Mouse (Mus musculus) embryonic fibroblast, embryonic 13.5 days (primary cell): ENCODE measurements at regions not wholly inside any gene's neighbourhood (a gene's known extent, or its start where the extent isn't known, plus 50 kb on each side); places are given as distances from the start of the nearest gene placed in this dataset.

ENCODE experiments used
- CTCF ChIP-seq: IDR thresholded peaks from 2 replicates; pipeline ENCODE4 v1.5.1; 2011; ENCODE audit warnings: mild to moderate bottlenecking, control low read depth, low read length, moderate library complexity, borderline replicate concordance; ENCODE audit not compliant: insufficient read depth
- POLR2A ChIP-seq: IDR thresholded peaks from 2 replicates; pipeline ENCODE4 v1.6.1; 2011; ENCODE audit warnings: low read depth, mild to moderate bottlenecking, control low read depth, low read length, moderate library complexity

GRCm38 (mm10) chr5:50195993-50196392 lies 137.2 kb upstream of the Adgra3 start:
- TF ChIP-seq CTCF: no peak
- no peak for TF ChIP-seq POLR2A
